Mouse (Mus musculus) fat pad, adult 2 months (tissue): Measurements from ENCODE around the gene Zfp821.

ENCODE experiments used
- DNase-seq: peaks from one replicate; pipeline ENCODE4 v3.0.0-alpha.2; 2011; ENCODE audit warnings: low read depth, low spot score; ENCODE audit errors: extremely low read depth

The Zfp821 gene

DNA sequence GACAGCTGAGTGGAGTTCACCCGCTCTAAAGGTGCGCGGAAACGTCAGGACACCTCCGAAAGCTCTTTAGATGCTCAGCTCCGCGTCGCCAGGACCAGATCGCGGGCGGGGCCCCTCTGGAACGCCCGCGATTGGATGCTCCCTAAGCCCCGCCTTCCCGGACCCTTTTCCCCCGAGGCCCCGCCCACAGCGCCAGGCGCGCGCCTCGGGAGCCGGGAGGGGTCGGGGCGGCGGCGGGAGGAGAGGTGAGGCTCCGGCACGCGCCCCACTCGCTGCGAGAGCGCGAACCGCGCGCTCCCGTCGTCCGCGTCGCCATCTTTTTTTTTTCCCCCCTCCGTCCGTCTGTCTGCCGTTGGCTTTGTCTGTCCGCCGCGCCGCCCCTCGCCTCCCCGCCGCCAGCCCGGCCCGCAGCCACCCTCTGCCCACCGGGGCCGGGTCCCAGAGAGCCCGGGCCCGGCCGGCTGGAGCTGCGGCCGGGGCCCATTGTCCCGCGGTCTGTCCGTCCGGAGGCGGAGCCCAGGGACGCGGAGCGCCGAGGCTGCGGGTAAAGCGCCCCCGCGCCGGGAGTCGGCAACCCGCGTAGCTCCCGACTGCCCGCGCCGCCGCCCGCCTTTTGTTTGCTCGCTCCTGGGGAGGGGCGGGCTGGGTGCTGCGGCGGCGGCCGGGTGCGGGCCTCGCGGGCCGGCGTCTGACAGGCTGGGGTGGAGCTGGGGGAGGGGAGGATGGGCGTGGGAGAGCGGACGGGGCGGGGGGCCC lies at the start of gene Zfp821:
Gene Zfp821, plus strand, starts transcription at position 227 of the 756 bp plus-strand sequence.
- no peak for DNase-seq

DNA sequence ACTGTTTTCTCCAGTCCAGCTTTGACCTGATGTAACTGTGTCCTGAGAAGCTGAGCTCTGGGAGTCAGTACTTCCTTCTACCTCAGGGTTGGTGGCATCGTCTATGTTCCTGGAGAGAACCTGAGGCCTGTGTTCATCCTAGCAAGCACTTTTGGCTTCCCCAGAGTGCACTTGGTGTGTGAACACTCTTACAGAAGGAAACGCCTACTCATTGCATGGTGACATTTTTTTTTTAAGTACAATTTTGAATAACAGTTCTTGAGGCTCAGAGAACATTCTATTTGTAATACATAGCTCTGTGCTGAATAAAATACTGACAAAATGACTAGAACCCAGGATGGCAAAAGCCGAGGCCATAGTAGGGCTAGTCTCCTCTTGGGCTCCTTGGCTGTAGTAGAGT lies 48.5 kb upstream of the Zfp821 start:
- no peak for DNase-seq

DNA sequence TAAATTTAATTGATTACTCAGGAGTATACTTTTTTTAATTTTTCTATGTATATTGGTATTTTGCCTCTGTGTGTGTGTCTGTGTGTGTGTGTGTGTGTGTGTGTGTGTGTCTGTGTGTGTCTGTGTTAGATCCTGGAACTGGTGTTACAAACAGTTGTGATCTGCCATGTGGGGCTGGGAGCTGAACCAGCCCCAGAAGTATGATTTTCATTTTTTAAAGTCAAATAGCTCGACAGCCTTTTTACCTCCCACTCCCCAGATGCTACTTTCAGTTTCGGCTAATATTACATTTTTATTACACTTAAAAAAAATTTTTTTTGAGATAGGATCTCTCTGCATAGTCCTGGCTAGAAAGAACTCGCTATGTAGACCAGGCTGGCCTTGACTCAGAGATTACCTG lies 43.0 kb upstream of the Zfp821 start:
- no peak for DNase-seq

DNA sequence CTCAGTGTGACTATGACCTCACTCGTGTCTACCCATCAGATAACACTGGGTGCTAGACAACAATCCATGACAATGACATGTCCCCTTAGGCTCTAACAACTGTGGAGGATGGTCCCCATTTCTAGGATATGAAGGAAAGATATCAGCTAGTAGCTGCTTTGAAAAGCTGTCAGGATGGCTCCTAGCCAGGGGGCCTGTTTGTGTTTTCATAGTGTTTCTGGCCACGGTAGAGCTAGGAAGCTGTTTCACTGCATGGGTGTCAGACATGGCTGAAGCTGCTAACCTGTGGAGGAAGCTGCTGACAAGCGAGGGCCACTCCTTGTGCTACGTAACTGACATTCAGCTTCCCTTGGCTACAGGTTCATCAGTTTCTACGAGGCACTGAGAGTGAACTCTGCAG lies 38.7 kb upstream of the Zfp821 start:
- DNase-seq: no peak

DNA sequence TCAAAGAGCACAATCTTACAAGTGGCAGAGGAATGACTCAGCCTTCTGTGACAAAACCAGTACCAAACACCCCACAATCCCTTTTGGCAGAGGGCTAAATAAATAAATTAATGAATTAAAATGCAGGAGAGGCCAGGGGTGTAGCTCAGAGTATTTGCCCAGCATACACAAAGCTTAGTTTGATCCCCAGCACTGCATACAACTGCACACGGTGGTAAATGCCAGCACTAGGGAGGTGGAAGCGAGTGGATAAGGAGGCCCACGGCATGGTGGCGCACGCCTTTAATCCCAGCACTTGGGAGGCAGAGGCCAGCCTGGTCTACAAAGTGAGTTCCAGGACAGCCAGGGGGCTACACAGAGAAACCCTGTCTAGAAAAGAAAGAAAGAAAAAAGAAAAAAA lies 32.7 kb upstream of the Zfp821 start:
- no peak for DNase-seq

DNA sequence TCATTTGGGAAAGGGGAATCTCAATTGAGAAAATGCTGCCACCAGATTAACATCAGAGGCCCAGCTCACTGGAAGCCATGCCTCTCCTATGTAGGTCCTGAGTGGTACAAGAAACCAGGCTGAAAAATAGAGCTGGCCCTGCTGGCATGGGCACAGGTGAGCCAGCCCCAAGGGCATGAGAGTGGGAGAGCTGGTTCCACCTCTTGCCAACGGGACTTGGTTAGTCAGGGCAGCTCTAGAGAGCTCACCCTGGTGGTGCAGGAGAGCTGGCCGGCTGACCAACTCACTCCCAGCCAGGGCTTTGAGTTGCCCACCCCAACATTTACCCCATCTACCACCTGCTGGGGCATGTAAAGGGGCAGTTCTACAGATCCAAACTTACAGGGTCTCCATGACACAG lies 31.8 kb upstream of the Zfp821 start:
- no peak for DNase-seq

DNA sequence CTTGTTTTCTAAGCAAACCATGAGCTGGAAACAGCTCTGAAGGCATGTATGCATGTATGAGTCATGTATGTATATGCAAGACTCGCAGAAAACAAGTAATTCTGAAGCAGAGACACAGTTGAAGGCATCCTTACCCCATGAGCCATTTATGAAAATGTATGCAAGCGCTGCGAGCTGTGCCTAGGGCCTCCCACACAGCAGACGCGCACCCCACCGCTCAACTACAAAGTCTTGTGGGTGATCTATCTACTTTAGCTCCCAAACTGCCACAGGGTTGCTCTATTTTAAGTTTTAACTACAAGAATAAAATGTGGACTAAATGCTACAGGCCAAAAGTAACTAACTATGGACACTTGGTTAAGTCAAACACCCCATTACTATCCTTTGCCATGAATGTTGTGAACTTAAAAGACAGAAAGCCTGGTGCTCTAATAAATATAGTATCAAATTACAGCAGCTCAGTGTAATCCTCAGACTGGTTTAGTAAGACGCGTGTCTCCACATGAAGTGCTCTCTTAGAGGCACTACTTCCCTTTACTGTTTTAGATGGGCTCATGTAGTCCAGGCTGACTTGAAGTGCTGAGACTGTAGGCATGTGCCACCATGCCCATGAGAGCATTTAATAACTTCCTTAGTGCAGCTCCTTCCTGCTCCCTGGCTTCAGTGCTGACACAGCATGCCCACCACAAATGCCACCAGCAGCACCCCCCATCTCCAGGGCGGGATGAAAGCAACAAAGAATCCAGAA lies 29.3 kb upstream of the Zfp821 start:
- no peak for DNase-seq

DNA sequence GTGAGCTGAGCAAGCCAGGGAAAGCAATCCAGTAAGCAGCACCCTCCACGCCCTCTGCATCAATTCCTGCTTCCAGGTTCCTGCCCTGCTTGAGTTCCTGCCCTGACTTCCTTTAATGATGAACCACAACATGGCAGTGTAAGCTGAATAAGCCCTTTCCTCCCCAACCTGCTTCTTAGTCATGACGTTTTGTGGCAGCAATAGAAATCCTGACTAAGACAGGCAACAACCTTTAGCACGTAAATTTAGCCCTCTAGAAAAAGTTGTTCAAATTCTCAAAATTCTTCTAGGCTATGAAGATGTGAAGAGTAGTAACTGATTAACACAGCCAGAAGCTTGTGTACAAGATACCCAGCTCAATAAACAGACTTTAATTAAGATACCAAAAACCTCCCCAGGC lies 23.8 kb upstream of the Zfp821 start:
- DNase-seq: no peak

DNA sequence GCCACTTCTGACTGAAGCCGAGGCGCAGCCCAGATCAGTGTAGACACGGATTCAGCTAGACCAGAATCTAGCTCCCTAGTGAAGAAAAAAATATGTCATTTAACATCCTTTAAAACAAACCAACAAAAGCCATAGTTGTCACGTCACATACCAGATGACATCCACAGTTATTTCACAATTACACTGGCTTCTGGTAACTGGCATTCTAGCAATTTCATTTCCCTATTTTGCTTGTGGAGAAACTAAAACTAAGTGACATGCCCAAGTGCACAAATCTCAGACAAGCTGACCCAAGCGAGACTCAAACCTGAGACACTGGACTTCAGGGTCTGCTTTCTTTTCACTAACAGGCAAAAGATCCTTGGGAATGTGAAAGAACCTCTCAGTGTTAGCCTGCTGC lies 23.2 kb upstream of the Zfp821 start:
- no peak for DNase-seq

DNA sequence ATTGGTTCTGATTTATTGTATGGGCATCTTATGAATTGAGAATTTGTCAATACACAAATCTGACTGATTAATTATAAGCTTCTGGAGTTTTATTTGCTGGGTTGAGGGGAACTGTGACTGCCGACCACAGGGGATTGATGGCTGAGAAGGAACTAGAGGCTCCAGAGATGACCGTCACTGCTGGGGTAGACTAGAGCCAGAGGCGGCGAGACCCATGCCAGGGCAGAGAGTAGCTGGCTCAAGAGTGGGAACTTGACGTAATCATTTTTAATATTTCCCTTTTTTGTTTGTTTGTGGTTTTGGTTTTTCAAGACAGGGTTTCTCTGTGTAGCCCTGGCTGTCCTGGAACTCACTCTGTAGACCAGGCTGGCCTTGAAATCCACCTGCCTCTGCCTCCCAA lies 18.1 kb upstream of the Zfp821 start:
- no peak for DNase-seq

DNA sequence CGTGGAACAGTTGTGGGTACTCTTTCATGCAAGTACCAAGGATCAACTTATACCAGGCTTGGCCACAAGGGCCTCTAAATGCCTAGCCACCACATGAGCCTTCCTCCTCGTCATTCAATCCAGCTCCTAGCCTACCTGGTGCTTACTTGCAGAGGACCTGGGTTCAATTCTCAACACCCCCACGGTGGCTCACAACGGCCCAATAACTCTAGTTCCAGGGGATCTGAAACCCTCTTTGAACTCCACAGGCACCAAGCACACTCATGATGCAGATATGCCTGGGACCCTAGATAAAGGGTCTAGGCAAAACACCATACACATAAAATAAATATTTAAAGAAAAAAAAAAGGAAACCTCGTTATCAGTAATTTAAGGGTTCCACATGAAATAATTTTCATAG lies 13.6 kb upstream of the Zfp821 start:
- no peak for DNase-seq

DNA sequence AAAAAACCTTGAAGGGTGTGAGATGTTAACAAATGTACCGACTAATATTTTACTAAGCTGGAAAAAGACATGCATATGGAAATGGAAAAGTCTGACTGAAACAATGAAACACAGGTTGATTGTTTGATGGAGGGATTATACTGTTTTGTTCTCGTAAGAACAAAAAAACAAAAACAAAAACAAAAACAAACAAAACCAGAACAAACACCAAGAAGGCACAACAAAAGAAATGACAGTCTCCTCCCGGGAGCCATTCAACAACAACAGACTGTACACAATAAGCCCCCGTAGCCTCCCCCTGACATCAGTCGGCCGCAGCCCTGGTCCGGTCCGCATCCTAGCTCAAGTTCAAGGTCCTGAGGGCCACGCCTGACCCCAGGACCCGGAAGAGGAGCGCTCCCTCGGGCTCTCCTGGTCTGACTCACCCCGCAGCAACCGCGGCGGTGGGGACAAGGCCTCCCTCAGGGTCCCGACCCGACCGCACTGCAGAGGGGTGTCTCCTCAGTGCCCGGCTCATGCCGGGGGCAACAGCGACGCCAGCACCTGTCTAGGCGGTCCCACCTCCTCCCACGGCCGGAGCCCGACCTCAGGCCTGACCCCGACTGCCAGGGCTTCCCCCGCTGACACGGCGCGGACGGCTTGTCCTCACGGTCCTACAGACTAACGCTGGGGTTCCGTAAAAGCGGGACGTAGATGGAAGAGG lies 12.8 kb upstream of the Zfp821 start:
- DNase-seq: no peak

DNA sequence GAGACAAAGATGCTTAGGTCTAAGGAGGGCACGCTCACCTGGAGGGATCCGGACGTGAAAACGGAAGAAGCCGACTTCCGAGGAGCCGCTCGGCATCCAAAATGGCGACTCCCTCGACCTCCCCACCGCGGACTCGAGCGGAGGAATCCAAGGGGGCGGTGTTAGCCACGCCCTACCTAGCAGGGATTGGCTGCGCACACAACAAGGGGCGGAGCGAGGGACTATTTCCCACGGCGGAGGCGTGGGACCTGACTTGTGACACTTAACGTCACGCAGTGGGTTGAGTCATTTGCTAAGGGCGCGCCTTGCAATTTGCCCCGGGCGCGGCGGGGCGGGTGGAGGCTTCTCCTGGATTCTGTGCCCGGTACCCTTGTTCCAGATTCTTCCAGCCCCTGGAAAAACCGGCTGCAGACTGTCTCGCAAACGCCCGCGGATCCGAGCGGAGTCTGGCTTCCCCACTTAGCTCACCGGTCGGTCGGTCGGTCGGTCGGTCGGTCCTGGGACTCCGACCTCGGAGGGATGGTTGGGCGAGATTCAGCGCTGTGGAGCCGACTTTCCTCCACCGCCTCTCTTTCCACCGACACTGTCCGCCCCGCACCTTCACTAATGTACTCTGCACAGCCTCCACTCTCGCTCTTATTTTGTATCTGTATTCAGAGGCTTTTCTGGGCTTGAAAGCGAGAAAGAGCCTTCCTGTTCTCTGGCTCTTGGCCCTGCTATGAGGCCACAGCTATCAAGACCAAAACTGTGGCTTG lies 12.0 kb upstream of the Zfp821 start, which contains the start of gene Ist1:
Gene Ist1, minus strand, starts transcription at position 115 of the 755 bp plus-strand sequence.
- peak; percentile 83 for DNase-seq

DNA sequence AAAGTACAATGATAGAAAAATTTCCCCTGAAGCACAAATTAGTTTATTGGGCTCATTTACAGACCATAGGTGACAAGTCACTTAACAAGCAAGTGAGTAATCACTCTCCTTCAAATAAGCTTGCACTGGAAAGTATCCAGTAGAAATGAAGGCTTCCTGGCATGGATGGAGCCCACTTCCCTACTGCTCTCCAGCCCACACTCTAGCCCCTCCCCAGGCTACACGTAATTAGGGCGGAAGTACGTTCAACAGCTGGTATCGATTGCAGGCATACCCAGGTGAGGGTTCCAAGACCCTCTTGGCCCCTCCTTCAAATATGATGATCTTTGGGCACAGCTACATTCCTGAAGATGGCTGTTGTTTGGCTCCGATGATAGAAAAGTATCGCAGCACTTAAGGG lies 11.2 kb upstream of the Zfp821 start:
- no peak for DNase-seq

DNA sequence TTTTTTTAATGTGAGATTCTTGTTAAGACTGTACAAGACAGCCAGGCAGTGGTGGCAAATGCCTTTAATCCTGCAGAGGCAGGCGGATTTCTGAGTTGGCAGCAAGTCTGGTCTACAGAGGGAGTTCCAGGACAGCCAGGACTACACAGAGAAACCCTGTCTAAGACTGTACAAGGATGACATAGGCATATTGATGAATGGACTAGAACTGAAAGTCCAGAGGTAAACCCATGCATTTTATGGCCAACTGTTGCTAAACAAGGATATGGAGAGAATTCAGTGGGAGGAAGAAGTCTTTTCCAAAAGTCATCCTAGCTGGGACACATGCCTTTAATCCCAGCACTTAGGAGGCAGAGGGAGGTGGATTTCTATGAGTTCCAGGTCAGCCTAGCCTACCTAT lies 7.6 kb upstream of the Zfp821 start:
- peak; percentile 93 for DNase-seq

DNA sequence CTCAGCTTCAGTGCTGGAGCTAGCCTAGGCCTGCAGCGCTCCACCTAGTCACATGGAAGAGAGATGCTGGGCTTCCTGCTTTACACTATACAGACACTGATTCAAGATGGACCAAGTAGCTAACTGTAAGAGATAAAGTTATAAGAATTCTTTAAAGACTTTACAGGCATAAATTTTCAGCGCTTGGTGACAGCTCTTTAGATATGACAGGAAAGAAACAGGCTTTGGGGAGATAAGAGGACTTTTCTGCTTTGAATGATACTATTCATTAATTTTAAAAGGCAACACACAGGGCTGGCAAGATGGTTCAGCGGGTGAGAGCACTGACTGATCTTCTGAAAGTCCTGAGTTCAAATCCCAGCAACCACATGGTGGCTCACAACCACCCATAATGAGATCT lies 6.9 kb upstream of the Zfp821 start:
- no peak for DNase-seq

DNA sequence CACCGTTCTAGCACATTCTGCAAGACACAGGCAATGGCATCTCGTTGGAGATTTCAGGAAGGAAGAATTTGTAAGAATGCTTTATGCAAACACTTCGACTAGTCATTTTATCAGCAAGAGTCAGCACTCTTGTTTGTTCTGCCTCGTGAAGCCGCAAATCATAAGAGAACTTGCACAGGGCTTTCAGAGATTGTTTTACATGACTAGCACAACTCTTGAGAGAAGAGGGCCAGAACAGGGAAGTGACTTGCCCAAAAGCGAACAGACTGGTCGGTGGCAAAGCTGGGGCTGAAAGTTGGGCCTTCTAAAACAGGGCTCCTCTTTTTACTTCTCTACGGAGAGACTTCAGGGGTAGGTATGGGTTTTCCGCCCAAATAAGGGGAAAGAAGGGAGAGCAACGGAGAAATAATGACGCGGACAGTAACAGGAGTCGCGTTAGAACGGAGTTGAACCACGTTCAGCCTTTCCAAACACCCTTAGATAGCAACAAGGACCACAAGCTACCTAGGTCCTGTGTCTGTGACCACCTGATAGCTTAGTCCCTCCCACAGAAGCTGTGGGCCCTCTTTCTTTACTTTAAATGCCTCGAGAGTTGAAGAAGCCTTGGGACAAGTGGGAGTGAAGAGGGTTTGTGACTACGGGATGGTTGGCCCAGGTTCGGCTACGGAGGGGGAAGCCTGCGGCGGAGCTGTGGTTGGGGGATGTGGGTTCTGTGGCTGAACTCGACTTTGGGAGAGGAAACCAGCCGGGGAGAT lies 604 bp upstream of the Zfp821 start:
- no peak for DNase-seq

DNA sequence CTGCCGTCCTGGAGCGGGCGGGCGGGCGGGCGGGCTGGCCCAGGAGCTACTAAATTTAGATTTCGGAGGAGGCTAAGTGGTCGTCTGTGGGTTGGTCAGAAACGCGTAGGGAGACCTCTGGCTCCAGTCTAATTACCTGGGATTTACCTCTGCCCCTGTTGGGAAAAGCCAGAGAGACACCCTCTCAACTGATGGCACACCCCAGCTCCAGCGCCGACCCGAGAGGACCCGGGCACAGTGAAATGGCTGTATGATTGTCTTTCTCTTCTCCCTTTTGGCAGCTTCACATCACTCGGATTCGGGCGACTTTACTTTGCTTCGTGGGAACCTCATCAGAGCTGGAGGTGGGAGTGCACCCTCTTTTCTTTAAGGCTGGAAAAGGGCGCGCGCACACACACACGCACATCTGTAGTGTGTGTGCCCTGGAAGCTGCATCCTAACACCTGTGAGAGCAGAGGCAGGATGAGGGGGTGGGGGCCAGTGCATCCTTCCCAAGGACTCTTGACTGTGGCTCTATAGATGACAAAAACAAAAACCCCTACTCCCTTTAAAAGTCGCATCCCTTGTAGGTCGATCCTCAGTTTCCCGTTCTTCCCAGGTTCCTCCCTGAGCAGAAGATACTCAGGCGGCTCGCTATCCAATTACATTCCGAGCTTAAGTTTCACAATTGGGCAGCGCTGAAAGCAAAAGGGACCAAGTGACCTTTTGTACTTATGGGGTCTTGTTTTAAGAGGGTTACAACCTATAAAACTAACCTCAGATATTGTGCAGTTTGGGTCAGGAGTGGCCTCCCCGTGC lies 929 bp downstream of the Zfp821 start:
- no peak for DNase-seq

DNA sequence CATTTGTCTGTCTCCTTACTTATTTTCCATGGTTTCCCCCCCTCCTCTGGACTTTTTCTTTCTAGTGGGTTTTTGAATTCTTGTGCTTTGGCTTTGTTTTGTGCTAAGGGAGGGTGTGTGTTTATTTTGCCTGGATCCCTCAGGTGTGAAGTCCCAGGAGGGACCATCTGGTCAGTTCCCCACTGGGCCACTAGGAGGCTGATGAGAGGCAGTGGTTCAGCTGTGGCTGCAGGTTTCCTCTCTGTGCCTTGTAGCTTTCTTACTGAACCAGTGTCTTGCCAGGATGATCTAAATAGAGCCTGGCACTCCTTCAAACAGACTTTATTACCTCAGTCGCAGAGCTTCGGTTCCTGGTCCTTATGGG lies 1.5 kb downstream of the Zfp821 start:
- no peak for DNase-seq

DNA sequence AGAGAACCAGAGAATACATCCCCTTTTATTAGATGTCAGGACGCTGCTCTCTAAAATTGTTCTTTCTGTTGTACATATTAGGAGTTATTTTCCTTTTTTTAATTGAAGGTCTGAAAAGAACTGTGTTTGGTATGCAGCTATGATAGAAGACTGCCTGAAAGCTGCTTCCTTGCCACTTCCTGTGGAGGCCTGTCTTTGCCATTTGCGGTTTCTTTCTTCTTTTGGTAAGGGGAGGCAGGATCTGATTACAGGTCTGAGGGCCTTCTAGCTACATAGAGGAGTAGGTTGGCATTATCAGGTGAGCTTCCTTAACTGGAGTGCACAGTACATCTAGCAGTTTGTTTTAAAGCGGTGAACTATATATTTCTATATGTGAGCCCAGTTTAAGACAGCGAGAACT lies 2.6 kb downstream of the Zfp821 start:
- no peak for DNase-seq
